19 mouse cellular contexts compared by ENCODE assay signal in the genomic region with DNA sequence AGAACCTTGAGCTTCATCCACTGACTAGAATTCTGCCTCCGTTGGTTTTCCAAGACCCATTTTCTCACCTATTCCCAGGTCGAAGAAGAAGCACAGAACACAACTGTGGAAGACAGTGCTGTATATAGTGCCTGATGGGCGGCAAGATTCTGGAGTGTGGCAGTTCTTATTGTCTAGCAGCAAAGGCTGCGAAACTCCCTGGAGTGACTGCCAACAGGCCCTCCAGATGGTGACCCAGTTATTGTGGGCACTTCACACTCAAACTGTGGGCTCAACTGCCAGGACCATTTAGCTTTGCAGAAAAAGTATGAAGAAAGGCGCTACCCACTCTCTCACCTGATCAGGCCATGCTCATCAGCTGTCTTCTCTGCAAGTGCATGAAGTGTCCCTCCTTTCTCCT.
DNase-seq lines count a peak whose midpoint lies in the region; ATAC-seq and TF ChIP-seq lines count a peak whose summit lies in the region.
"Had no signal": no experiment of that assay in that cellular context is flagged by ENCODE, and none has a peak within 500 bp of the region (broad histone marks: within the 10 kb centered on the region; RNA-seq: fewer than 3 reads in every experiment).

No protein-coding gene starts in this region.

- H3K4me1 ChIP-seq in cerebellum, adult 2 months (ENCODE audit: control insufficient read depth, insufficient read depth, low read length): peaks cover 10% of the 10 kb centered on the region; the same call in 1 of the 2 replicates
- no peaks in the 10 kb centered on the region for H3K4me1 ChIP-seq in kidney, embryonic 14.5 days (ENCODE audit: control insufficient read depth, insufficient read depth, low read length)
- H3K4me1 ChIP-seq: embryonic facial prominence, embryonic 12.5 days; limb, embryonic 15.5 days; midbrain, embryonic 15.5 days; neural tube, embryonic 13.5 days had no signal

- H3K4me3 ChIP-seq in cerebellum, adult 2 months (replicated peaks; ENCODE audit: insufficient read depth, low read depth, low read length): no peak overlapping the region
- H3K4me3 ChIP-seq in kidney, embryonic 14.5 days (ENCODE audit: low read length): no peak overlapping the region
- H3K4me3 ChIP-seq: embryonic facial prominence, embryonic 12.5 days; limb, embryonic 15.5 days; midbrain, embryonic 15.5 days; neural tube, embryonic 13.5 days had no signal

- no peaks in the 10 kb centered on the region for H3K9me3 ChIP-seq in kidney, embryonic 14.5 days (ENCODE audit: control insufficient read depth, low read length)
- H3K9me3 ChIP-seq: embryonic facial prominence, embryonic 12.5 days; limb, embryonic 15.5 days; midbrain, embryonic 15.5 days; neural tube, embryonic 13.5 days had no signal

- no peaks in the 10 kb centered on the region for H3K27me3 ChIP-seq in cerebellum, adult 2 months (ENCODE audit: control insufficient read depth, insufficient read depth, low read length)
- no peaks in the 10 kb centered on the region for H3K27me3 ChIP-seq in kidney, embryonic 14.5 days (ENCODE audit: control insufficient read depth, insufficient read depth, low read length)
- H3K27me3 ChIP-seq: embryonic facial prominence, embryonic 12.5 days; limb, embryonic 15.5 days; midbrain, embryonic 15.5 days; neural tube, embryonic 13.5 days; Patski had no signal

- no peak for DNase-seq in cerebellum, postnatal 4 days (ENCODE audit: low spot score in 2 of 2)
- peak; percentile 88 to 94 for DNase-seq in cerebellum, adult 2 months
- peak; percentile 8 to 19 for DNase-seq in frontal cortex, postnatal 14 days (ENCODE audit: low spot score in 2 of 2)
- peak; percentile 48 for DNase-seq in retina, embryonic 14.5 days (ENCODE audit: low spot score)
- no peak for DNase-seq in spleen, adult 18-20 months
- DNase-seq in urinary bladder, postnatal 25 days (ENCODE audit: low spot score): no peak
- DNase-seq: adrenal gland, adult 2 months; gastrocnemius, postnatal 10 days; lung, adult 2 months; thymus, postnatal 14 days had no signal

- H3K27ac ChIP-seq in cerebellum, adult 2 months (ENCODE audit: insufficient read depth, low read length): peak overlapping the region; percentile 40; the same call in 1 of the 2 replicates
- H3K27ac ChIP-seq in kidney, embryonic 14.5 days (ENCODE audit: low read depth, low read length): no peak overlapping the region
- H3K27ac ChIP-seq: embryonic facial prominence, embryonic 12.5 days; kidney, postnatal 0 days; limb, embryonic 15.5 days; macrophage; midbrain, embryonic 15.5 days; neural tube, embryonic 13.5 days had no signal

- H3K4me2 ChIP-seq in kidney, embryonic 14.5 days (replicated peaks; ENCODE audit: low read depth, low read length): no peak overlapping the region
- H3K4me2 ChIP-seq: embryonic facial prominence, embryonic 12.5 days; limb, embryonic 15.5 days; midbrain, embryonic 15.5 days; neural tube, embryonic 13.5 days had no signal

- no peak overlapping the region for H3K9ac ChIP-seq in kidney, embryonic 14.5 days (ENCODE audit: low read depth, low read length)
- H3K9ac ChIP-seq: embryonic facial prominence, embryonic 12.5 days; limb, embryonic 15.5 days; midbrain, embryonic 15.5 days; neural tube, embryonic 13.5 days had no signal

- no peak for TF ChIP-seq CTCF in cerebellum, adult 2 months (IDR thresholded peaks at IDR 0.05; ENCODE audit: borderline replicate concordance, insufficient read depth, low read depth, low read length)

- no peaks in the 10 kb centered on the region for H3K36me3 ChIP-seq in kidney, embryonic 14.5 days (ENCODE audit: control insufficient read depth, insufficient read depth, low read length)
- H3K36me3 ChIP-seq: embryonic facial prominence, embryonic 12.5 days; limb, embryonic 15.5 days; midbrain, embryonic 15.5 days; neural tube, embryonic 13.5 days had no signal

- peak; percentile 94 for ATAC-seq in cerebellum, adult (ENCODE audit: insufficient number of reproducible peaks, low FRiP score, low TSS enrichment)
- ATAC-seq in kidney, embryonic 14.5 days (ENCODE audit: low FRiP score, low TSS enrichment): no peak
- ATAC-seq: midbrain, embryonic 15.5 days; Patski had no signal

- WGBS in cerebellum, adult 2 months: 6% methylated on average over 5 of the region's 5 CpGs
- 89% methylated on average over 5 of the region's 5 CpGs for WGBS in kidney, embryonic 14.5 days

- no peak for TF ChIP-seq POLR2A in cerebellum, adult 2 months (IDR thresholded peaks at IDR 0.05; ENCODE audit: borderline replicate concordance, insufficient read depth, low read length)

Comparison
In these comparisons a context has a peak if more than half of its experiments do, and no peak if none do; other contexts are left out.
1. DNase-seq: peak in cerebellum, adult 2 months (2 of 2), frontal cortex, postnatal 14 days (2 of 2) and retina, embryonic 14.5 days (single experiment); none in cerebellum, postnatal 4 days (0 of 2), spleen, adult 18-20 months (0 of 2) and urinary bladder, postnatal 25 days (single experiment).